Mouse (Mus musculus): ENCODE measurements at regions not wholly inside any gene's neighbourhood (a gene's known extent, or its start where the extent isn't known, plus 50 kb on each side); places are given as distances from the start of the nearest gene placed in this dataset.

DNA sequence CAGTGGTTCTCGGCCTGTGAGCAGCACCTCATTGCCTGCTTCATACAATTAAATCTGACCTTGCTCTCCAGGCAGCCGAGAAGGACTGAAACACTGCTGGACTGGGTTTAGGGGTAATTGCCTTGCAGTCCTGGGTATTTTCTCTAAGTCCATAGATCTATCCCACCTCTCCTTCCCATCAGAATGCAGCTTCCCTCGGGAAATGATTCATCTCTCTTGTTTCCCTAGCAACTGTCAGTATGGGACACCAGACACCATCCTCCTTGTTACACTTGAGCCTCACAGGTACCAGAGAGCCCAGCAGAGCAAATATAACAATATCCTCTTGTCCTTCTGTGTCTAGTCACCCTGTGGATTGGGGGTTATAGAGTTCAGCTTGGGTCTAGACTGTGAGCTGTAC lies 322.3 kb downstream of the Tcerg1l start:
- H3K36me3 ChIP-seq (ENCODE audit: control insufficient read depth, insufficient read depth, low read length): no peaks in the 10 kb centered on the region
- 64% methylated on average over 3 of the region's 3 CpGs for WGBS
- H3K9me3 ChIP-seq (ENCODE audit: control insufficient read depth, low read length): no peaks in the 10 kb centered on the region
- H3K27ac ChIP-seq (replicated peaks in 1 of 2; ENCODE audit: control insufficient read depth in 1 of 2, insufficient read depth in 1 of 2, low read depth in 2 of 2, low read length in 2 of 2): no peak overlapping the region
- no peak overlapping the region for H3K9ac ChIP-seq (ENCODE audit: low read length)
- no peak for ATAC-seq (ENCODE audit: insufficient number of reproducible peaks, insufficient read depth, low FRiP score, low read depth)
- no peak overlapping the region for H3K4me3 ChIP-seq (ENCODE audit: control insufficient read depth in 1 of 2, insufficient read depth in 1 of 2, low read depth in 1 of 2, low read length in 2 of 2)
- no peak overlapping the region for H3K4me2 ChIP-seq (ENCODE audit: low read length)
- H3K4me1 ChIP-seq (ENCODE audit: control insufficient read depth in 2 of 2, insufficient read depth in 2 of 2, low read length in 2 of 2): no peaks in the 10 kb centered on the region
- H3K27me3 ChIP-seq (ENCODE audit: control insufficient read depth, insufficient read depth, low read length): no peaks in the 10 kb centered on the region

DNA sequence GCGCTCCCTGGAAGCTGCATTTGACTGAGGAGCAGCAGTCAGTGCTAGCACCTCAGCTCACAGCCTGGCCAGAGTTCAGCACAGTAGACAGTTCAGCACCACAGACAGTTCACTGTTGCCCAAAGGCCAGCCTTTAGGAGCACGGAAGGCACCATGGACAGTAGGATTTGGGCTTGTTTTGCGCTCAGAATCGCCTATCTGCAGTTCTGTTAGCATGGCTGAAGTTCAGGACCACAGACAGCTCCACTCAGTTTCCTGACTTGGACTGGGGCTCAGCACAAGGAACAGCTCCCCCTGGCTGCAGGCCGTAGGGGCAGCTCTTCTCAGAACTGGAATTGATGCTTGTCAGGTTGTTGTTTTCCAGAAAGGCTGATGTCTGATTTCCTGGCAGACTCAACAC lies 313.6 kb downstream of the Tcerg1l start:
- H3K36me3 ChIP-seq (ENCODE audit: control insufficient read depth, insufficient read depth, low read length): no peaks in the 10 kb centered on the region
- H3K27ac ChIP-seq (replicated peaks in 1 of 2; ENCODE audit: control insufficient read depth in 1 of 2, insufficient read depth in 1 of 2, low read depth in 2 of 2, low read length in 2 of 2): no peak overlapping the region
- no peaks in the 10 kb centered on the region for H3K27me3 ChIP-seq (ENCODE audit: control insufficient read depth, insufficient read depth, low read length)
- 14% methylated on average over 5 of the region's 5 CpGs for WGBS
- H3K9ac ChIP-seq (ENCODE audit: low read length): no peak overlapping the region
- ATAC-seq (ENCODE audit: insufficient number of reproducible peaks, insufficient read depth, low FRiP score, low read depth): peak; percentile 59; the same call in 1 of the 2 replicates
- no peaks in the 10 kb centered on the region for H3K9me3 ChIP-seq (ENCODE audit: control insufficient read depth, low read length)
- H3K4me3 ChIP-seq (ENCODE audit: control insufficient read depth in 1 of 2, insufficient read depth in 1 of 2, low read depth in 1 of 2, low read length in 2 of 2): no peak overlapping the region
- H3K4me2 ChIP-seq (ENCODE audit: low read length): no peak overlapping the region
- no peaks in the 10 kb centered on the region for H3K4me1 ChIP-seq (ENCODE audit: control insufficient read depth in 2 of 2, insufficient read depth in 2 of 2, low read length in 2 of 2)

DNA sequence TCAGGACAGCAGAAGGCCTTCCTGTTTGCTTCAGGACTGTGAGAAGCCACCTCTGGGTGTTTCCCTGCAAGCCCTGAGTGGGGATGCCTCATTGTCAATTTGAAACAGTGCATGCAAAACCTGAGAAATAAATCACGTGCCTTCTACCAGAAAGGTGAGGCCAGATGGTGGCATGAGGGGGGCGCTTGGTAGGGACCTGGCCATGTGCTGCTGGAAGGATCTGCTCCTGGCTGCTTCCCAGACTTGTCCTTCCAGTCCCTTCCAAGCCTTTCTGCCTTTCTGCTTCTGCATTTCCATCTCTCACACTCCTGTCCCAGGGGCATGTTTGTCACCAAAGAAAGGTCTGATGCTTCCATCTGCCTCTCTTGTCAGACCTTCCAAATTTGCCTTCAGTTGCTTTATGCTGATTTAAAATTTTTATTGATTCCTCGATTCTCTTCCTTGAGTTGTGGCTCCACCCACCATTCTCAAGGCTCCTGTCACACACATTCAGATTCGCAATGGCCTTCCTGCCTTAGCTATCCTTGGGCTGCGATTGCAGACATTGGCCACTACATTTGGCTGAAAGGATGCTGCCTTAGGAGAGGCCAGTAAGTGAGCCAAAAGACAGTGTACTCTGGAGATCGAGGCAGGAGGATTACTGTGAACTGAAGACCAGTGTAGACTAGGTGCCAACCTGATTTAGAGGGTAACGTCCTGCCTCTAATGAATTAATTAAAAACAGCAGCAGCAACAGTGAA lies 289.9 kb downstream of the Tcerg1l start:
- no peak for ATAC-seq (ENCODE audit: insufficient number of reproducible peaks, insufficient read depth, low FRiP score, low read depth)
- 66% methylated on average over 7 of the region's 7 CpGs for WGBS

DNA sequence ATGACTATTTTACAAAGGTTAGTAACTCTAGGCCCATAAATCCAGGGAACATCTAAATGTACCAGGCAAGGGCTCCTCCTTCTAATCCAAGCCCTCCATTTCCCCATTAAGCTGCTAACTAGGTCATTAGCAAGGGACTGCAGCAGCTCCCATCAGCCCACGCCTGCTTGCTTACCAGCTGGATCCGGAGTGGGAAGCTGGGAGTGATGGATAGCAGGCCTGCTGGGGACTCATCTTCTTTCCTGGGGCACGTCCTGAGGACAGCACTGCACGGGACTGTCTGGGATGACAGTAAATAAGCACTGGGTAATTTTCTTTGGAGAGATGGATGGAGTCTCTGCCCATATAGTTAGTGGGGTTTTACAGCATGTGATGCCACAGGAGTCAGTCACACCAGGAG lies 276.0 kb downstream of the Tcerg1l start:
- H3K27me3 ChIP-seq (ENCODE audit: control insufficient read depth, insufficient read depth, low read length): no peaks in the 10 kb centered on the region
- no peak overlapping the region for H3K9ac ChIP-seq (ENCODE audit: low read length)
- 31% methylated on average over 4 of the region's 4 CpGs for WGBS
- no peaks in the 10 kb centered on the region for H3K9me3 ChIP-seq (ENCODE audit: control insufficient read depth, low read length)
- H3K4me1 ChIP-seq (ENCODE audit: control insufficient read depth in 2 of 2, insufficient read depth in 2 of 2, low read length in 2 of 2): no peaks in the 10 kb centered on the region
- no peaks in the 10 kb centered on the region for H3K36me3 ChIP-seq (ENCODE audit: control insufficient read depth, insufficient read depth, low read length)
- H3K27ac ChIP-seq (replicated peaks in 1 of 2; ENCODE audit: control insufficient read depth in 1 of 2, insufficient read depth in 1 of 2, low read depth in 2 of 2, low read length in 2 of 2): no peak overlapping the region
- no peak for ATAC-seq (ENCODE audit: insufficient number of reproducible peaks, insufficient read depth, low FRiP score, low read depth)
- H3K4me2 ChIP-seq (ENCODE audit: low read length): no peak overlapping the region
- H3K4me3 ChIP-seq (ENCODE audit: control insufficient read depth in 1 of 2, insufficient read depth in 1 of 2, low read depth in 1 of 2, low read length in 2 of 2): no peak overlapping the region

More for the DNA sequence above, 289.9 kb downstream of the Tcerg1l start:
- H3K4me3 ChIP-seq (ENCODE audit: control insufficient read depth in 1 of 2, insufficient read depth in 1 of 2, low read depth in 1 of 2, low read length in 2 of 2): no peak overlapping the region
- H3K9me3 ChIP-seq (ENCODE audit: control insufficient read depth, low read length): no peaks in the 10 kb centered on the region
- no peaks in the 10 kb centered on the region for H3K27me3 ChIP-seq (ENCODE audit: control insufficient read depth, insufficient read depth, low read length)
- no peak overlapping the region for H3K4me2 ChIP-seq (ENCODE audit: low read length)
- no peak overlapping the region for H3K9ac ChIP-seq (ENCODE audit: low read length)
- no peaks in the 10 kb centered on the region for H3K4me1 ChIP-seq (ENCODE audit: control insufficient read depth in 2 of 2, insufficient read depth in 2 of 2, low read length in 2 of 2)
- H3K36me3 ChIP-seq (ENCODE audit: control insufficient read depth, insufficient read depth, low read length): no peaks in the 10 kb centered on the region
- H3K27ac ChIP-seq (replicated peaks in 1 of 2; ENCODE audit: control insufficient read depth in 1 of 2, insufficient read depth in 1 of 2, low read depth in 2 of 2, low read length in 2 of 2): no peak overlapping the region

DNA sequence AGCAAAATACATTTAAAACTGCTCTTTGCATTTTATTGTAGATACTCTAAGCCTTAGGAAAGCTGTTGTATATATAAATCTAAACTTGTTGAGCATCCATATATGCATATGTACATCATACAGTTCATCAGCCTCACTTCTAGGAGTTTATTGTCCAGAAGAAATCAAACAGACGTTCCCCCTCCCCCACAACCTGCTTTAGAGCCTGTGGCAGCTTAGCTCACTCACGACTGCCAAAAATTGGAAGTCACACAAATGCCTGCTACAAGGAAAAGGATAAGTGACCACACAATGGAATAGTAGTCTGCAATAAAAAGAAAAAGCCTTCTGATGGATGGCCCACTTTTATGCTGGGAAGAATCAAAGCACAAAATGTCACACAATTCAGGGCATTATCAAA lies 267.8 kb downstream of the Tcerg1l start:
- H3K4me3 ChIP-seq (ENCODE audit: control insufficient read depth in 1 of 2, insufficient read depth in 1 of 2, low read depth in 1 of 2, low read length in 2 of 2): no peak overlapping the region
- H3K9me3 ChIP-seq (ENCODE audit: control insufficient read depth, low read length): no peaks in the 10 kb centered on the region
- WGBS: 51% methylated on average over 2 of the region's 2 CpGs
- no peaks in the 10 kb centered on the region for H3K4me1 ChIP-seq (ENCODE audit: control insufficient read depth in 2 of 2, insufficient read depth in 2 of 2, low read length in 2 of 2)
- no peak overlapping the region for H3K9ac ChIP-seq (ENCODE audit: low read length)
- no peak for ATAC-seq (ENCODE audit: insufficient number of reproducible peaks, insufficient read depth, low FRiP score, low read depth)
- no peaks in the 10 kb centered on the region for H3K27me3 ChIP-seq (ENCODE audit: control insufficient read depth, insufficient read depth, low read length)
- no peaks in the 10 kb centered on the region for H3K36me3 ChIP-seq (ENCODE audit: control insufficient read depth, insufficient read depth, low read length)
- no peak overlapping the region for H3K4me2 ChIP-seq (ENCODE audit: low read length)
- H3K27ac ChIP-seq (replicated peaks in 1 of 2; ENCODE audit: control insufficient read depth in 1 of 2, insufficient read depth in 1 of 2, low read depth in 2 of 2, low read length in 2 of 2): no peak overlapping the region

DNA sequence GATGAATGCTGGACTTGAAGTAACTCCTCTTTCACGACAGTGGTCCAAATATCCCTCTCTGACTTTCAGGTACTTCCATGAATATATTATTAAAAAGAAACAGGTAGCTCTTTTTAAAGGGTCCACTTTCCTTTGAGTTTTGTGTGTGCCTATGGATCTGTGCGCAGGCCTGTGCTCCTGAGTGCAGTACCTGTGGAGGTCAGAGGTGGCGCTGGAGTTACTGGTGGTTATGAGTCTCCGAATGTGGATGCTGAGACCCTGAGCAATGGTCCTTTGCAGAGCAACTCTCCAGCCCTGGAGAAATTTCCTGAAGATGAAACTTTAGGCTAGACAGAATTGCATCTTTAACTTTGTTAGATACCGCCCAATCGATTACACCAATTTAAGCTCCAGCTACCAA lies 264.1 kb downstream of the Tcerg1l start:
- no peaks in the 10 kb centered on the region for H3K4me1 ChIP-seq (ENCODE audit: control insufficient read depth in 2 of 2, insufficient read depth in 2 of 2, low read length in 2 of 2)
- H3K4me3 ChIP-seq (ENCODE audit: control insufficient read depth in 1 of 2, insufficient read depth in 1 of 2, low read depth in 1 of 2, low read length in 2 of 2): no peak overlapping the region
- H3K9ac ChIP-seq (ENCODE audit: low read length): no peak overlapping the region
- no peaks in the 10 kb centered on the region for H3K27me3 ChIP-seq (ENCODE audit: control insufficient read depth, insufficient read depth, low read length)
- no peak overlapping the region for H3K4me2 ChIP-seq (ENCODE audit: low read length)
- WGBS: 87% methylated on average over 6 of the region's 6 CpGs
- ATAC-seq (ENCODE audit: insufficient number of reproducible peaks, insufficient read depth, low FRiP score, low read depth): no peak
- no peak overlapping the region for H3K27ac ChIP-seq (replicated peaks in 1 of 2; ENCODE audit: control insufficient read depth in 1 of 2, insufficient read depth in 1 of 2, low read depth in 2 of 2, low read length in 2 of 2)
- no peaks in the 10 kb centered on the region for H3K9me3 ChIP-seq (ENCODE audit: control insufficient read depth, low read length)
- no peaks in the 10 kb centered on the region for H3K36me3 ChIP-seq (ENCODE audit: control insufficient read depth, insufficient read depth, low read length)

DNA sequence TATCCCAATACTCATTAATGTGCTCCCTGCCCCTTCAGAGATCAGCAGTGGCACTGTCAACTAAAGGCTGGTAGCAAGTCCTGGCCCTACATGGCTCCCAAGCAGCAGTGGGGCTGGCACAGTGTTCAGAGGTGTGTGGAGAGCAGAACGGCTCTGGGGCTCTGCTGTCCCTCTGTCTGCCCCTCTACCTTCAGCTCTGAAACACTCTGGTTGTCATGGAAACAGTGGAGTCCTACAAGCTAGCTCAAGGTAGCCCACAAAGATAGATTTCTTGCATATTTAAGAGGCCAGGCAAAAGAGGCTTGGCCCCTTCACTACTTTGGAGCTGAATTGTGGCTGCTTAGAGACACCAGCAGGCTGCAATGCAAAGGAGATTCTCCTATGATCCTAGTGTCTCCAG lies 259.6 kb downstream of the Tcerg1l start:
- no peak overlapping the region for H3K4me2 ChIP-seq (ENCODE audit: low read length)
- no peaks in the 10 kb centered on the region for H3K4me1 ChIP-seq (ENCODE audit: control insufficient read depth in 2 of 2, insufficient read depth in 2 of 2, low read length in 2 of 2)
- ATAC-seq (ENCODE audit: insufficient number of reproducible peaks, insufficient read depth, low FRiP score, low read depth): no peak
- H3K36me3 ChIP-seq (ENCODE audit: control insufficient read depth, insufficient read depth, low read length): no peaks in the 10 kb centered on the region
- no peaks in the 10 kb centered on the region for H3K9me3 ChIP-seq (ENCODE audit: control insufficient read depth, low read length)
- H3K27me3 ChIP-seq (ENCODE audit: control insufficient read depth, insufficient read depth, low read length): no peaks in the 10 kb centered on the region
- H3K9ac ChIP-seq (ENCODE audit: low read length): no peak overlapping the region
- 47% methylated on average over 1 of the region's 1 CpGs for WGBS
- no peak overlapping the region for H3K27ac ChIP-seq (replicated peaks in 1 of 2; ENCODE audit: control insufficient read depth in 1 of 2, insufficient read depth in 1 of 2, low read depth in 2 of 2, low read length in 2 of 2)
- H3K4me3 ChIP-seq (ENCODE audit: control insufficient read depth in 1 of 2, insufficient read depth in 1 of 2, low read depth in 1 of 2, low read length in 2 of 2): no peak overlapping the region

DNA sequence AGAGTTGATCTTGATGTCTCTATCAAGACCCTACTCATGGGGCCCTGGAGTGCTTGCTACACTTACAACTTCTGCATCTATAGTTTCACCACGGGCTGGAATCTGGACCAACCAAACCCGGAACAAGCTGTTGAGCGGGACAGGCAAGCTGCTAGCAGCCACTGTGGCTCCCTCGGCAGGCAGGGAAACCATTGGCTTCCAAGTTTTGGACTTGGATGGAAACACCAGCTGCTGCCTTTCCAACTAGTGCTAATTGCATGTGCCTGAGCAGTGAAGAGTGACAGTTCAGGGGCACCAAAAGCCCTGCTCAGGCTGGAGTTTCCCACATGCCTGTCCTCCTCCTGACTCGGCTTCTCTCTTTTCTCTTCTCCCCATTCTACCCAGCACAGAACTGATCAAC lies 257.8 kb downstream of the Tcerg1l start:
- Histone ChIP-seq H3K27me3 (ENCODE audit: control insufficient read depth, insufficient read depth, low read length) (no peaks in the 10 kb centered on the region), H3K36me3 (ENCODE audit: control insufficient read depth, insufficient read depth, low read length) (no peaks in the 10 kb centered on the region), H3K9me3 (ENCODE audit: control insufficient read depth, low read length) (no peaks in the 10 kb centered on the region), H3K4me1 (ENCODE audit: control insufficient read depth in 2 of 2, insufficient read depth in 2 of 2, low read length in 2 of 2) (no peaks in the 10 kb centered on the region), H3K27ac (replicated peaks in 1 of 2; ENCODE audit: control insufficient read depth in 1 of 2, insufficient read depth in 1 of 2, low read depth in 2 of 2, low read length in 2 of 2) (no peak overlapping the region), H3K4me3 (ENCODE audit: control insufficient read depth in 1 of 2, insufficient read depth in 1 of 2, low read depth in 1 of 2, low read length in 2 of 2) (no peak overlapping the region), H3K9ac (ENCODE audit: low read length) (no peak overlapping the region), H3K4me2 (ENCODE audit: low read length) (no peak overlapping the region)
- 86% methylated on average over 5 of the region's 5 CpGs for WGBS
- no peak for ATAC-seq (ENCODE audit: insufficient number of reproducible peaks, insufficient read depth, low FRiP score, low read depth)

All from heart, embryonic 14.5 days (tissue).